23 mouse cellular contexts compared by ENCODE assay signal in the genomic region with DNA sequence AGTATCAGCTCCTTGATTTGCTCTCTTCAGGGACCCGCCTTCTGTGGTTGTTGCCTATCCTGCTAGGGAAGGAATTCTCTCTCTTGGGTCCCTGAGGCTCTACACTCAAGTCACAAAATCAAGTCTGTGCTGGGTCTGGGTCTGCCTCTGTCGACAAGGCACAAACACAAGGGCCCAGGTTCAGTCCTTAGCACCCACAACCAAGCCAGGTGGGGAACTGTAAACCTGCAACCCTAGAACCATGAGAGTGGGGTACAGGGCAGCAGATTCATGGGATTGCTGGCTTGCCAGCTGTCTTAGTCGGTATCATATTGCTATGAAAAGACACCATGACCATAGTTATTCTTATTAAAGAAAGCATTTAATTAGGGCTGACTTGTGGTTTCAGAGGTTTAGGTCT.
DNase-seq lines count a peak whose midpoint lies in the region; ATAC-seq and TF ChIP-seq lines count a peak whose summit lies in the region.
"Had no signal": no experiment of that assay in that cellular context is flagged by ENCODE, and none has a peak within 500 bp of the region (broad histone marks: within the 10 kb centered on the region; RNA-seq: fewer than 3 reads in every experiment).

No protein-coding gene starts in this region.

- H3K27ac ChIP-seq in heart, embryonic 10.5 days: no peak overlapping the region
- H3K27ac ChIP-seq in hindbrain, embryonic 13.5 days: 0 out of 2 replicates have a peak overlapping the region, but pooled peaks have one; percentile 12
- H3K27ac ChIP-seq in hindbrain, postnatal 0 days: no peak overlapping the region
- no peak overlapping the region for H3K27ac ChIP-seq in midbrain, embryonic 10.5 days (replicated peaks)
- H3K27ac ChIP-seq: embryonic facial prominence, embryonic 12.5 days; forebrain, embryonic 13.5 days; forebrain, embryonic 15.5 days had no signal

- 0 out of 2 replicates have a peak, but pooled peaks cover 4% of the 10 kb centered on the region for H3K36me3 ChIP-seq in heart, embryonic 10.5 days
- no peaks in the 10 kb centered on the region for H3K36me3 ChIP-seq in hindbrain, embryonic 13.5 days
- no peaks in the 10 kb centered on the region for H3K36me3 ChIP-seq in hindbrain, postnatal 0 days (ENCODE audit: insufficient read depth, low read length)
- no peaks in the 10 kb centered on the region for H3K36me3 ChIP-seq in myocyte (ENCODE audit: control insufficient read depth, insufficient read depth)
- H3K36me3 ChIP-seq in midbrain, embryonic 10.5 days: peaks cover 2% of the 10 kb centered on the region; the same call in 1 of the 2 replicates
- H3K36me3 ChIP-seq: embryonic facial prominence, embryonic 12.5 days; forebrain, embryonic 15.5 days had no signal

- no peak for ATAC-seq in hindbrain, embryonic 13.5 days (ENCODE audit: low FRiP score)
- ATAC-seq in hindbrain, postnatal 0 days: no peak
- ATAC-seq: CD4-positive, CD25-positive, alpha-beta regulatory T cell, adult 4 months; forebrain, embryonic 13.5 days; forebrain, embryonic 15.5 days; forebrain, postnatal 0 days had no signal

- 85% methylated on average over 3 of the region's 3 CpGs for WGBS in heart, embryonic 10.5 days
- WGBS in hindbrain, embryonic 13.5 days: 94% methylated on average over 3 of the region's 3 CpGs
- WGBS in hindbrain, postnatal 0 days: 92% methylated on average over 3 of the region's 3 CpGs
- 93% methylated on average over 3 of the region's 3 CpGs for WGBS in midbrain, embryonic 10.5 days

- peaks cover 61% of the 10 kb centered on the region for H3K79me2 ChIP-seq in myocyte (ENCODE audit: control insufficient read depth, insufficient read depth)

- peak; percentile 71 for DNase-seq in heart, adult 11 months
- DNase-seq in heart, embryonic 10.5 days (ENCODE audit: low spot score): no peak
- DNase-seq in hindbrain, postnatal 0 days (ENCODE audit: low spot score): no peak
- DNase-seq in midbrain, embryonic 10.5 days (ENCODE audit: low spot score): no peak
- DNase-seq in cerebellum, adult 9-11 months: no peak
- DNase-seq: adrenal gland, adult 2 months; adrenal gland, postnatal 10 days; adrenal gland, postnatal 25 days; B cell, adult 2 months; cerebellum, adult 11 months; cerebellum, adult 2 months; cerebellum, adult 9-10 months; cerebellum, postnatal 14 days; cerebellum, postnatal 36 days; embryo, embryonic 11 days; forebrain, postnatal 0 days had no signal

- no peak for TF ChIP-seq CTCF in hindbrain, postnatal 0 days (IDR thresholded peaks at IDR 0.05; ENCODE audit: low read depth)

- H3ac ChIP-seq in myocyte (ENCODE audit: control insufficient read depth, insufficient read length): no peak overlapping the region

- no peak for TF ChIP-seq POLR2A in myocyte (IDR thresholded peaks at IDR 0.05; ENCODE audit: insufficient read length, low read depth)

- H3K4me3 ChIP-seq in heart, embryonic 10.5 days: no peak overlapping the region
- no peak overlapping the region for H3K4me3 ChIP-seq in hindbrain, embryonic 13.5 days
- H3K4me3 ChIP-seq in hindbrain, postnatal 0 days (ENCODE audit: low read length): no peak overlapping the region
- no peak overlapping the region for H3K4me3 ChIP-seq in myocyte
- no peak overlapping the region for H3K4me3 ChIP-seq in midbrain, embryonic 10.5 days
- H3K4me3 ChIP-seq: embryonic facial prominence, embryonic 12.5 days; forebrain, embryonic 13.5 days; forebrain, embryonic 15.5 days had no signal

- H3K9me3 ChIP-seq in heart, embryonic 10.5 days: no peaks in the 10 kb centered on the region
- H3K9me3 ChIP-seq in hindbrain, embryonic 13.5 days: no peaks in the 10 kb centered on the region
- no peaks in the 10 kb centered on the region for H3K9me3 ChIP-seq in hindbrain, postnatal 0 days (ENCODE audit: low read length)
- H3K9me3 ChIP-seq in midbrain, embryonic 10.5 days (replicated peaks): no peaks in the 10 kb centered on the region
- H3K9me3 ChIP-seq: embryonic facial prominence, embryonic 12.5 days; forebrain, embryonic 13.5 days; forebrain, embryonic 15.5 days had no signal

- no peak overlapping the region for H3K4me2 ChIP-seq in hindbrain, embryonic 13.5 days
- H3K4me2 ChIP-seq in hindbrain, postnatal 0 days (ENCODE audit: low read depth, low read length): no peak overlapping the region
- no peak overlapping the region for H3K4me2 ChIP-seq in myocyte (ENCODE audit: low read depth)
- H3K4me2 ChIP-seq: embryonic facial prominence, embryonic 12.5 days; forebrain, embryonic 13.5 days; forebrain, embryonic 15.5 days had no signal

- H3K27me3 ChIP-seq in heart, embryonic 10.5 days (ENCODE audit: insufficient read depth, poor library complexity, severe bottlenecking): no peaks in the 10 kb centered on the region
- H3K27me3 ChIP-seq in hindbrain, embryonic 13.5 days: no peaks in the 10 kb centered on the region
- no peaks in the 10 kb centered on the region for H3K27me3 ChIP-seq in hindbrain, postnatal 0 days (ENCODE audit: insufficient read depth, low read length)
- H3K27me3 ChIP-seq in myocyte (ENCODE audit: control insufficient read depth, insufficient read depth, insufficient read length): no peaks in the 10 kb centered on the region
- no peaks in the 10 kb centered on the region for H3K27me3 ChIP-seq in midbrain, embryonic 10.5 days (ENCODE audit: low read depth, poor library complexity, severe bottlenecking)
- H3K27me3 ChIP-seq: CH12.LX; embryonic facial prominence, embryonic 12.5 days; forebrain, embryonic 13.5 days; forebrain, embryonic 15.5 days had no signal

- H3K4me1 ChIP-seq in heart, embryonic 10.5 days: peaks cover 56% of the 10 kb centered on the region
- peaks cover 12% of the 10 kb centered on the region; the same call in 1 of the 2 replicates for H3K4me1 ChIP-seq in hindbrain, embryonic 13.5 days (replicated peaks)
- H3K4me1 ChIP-seq in hindbrain, postnatal 0 days (ENCODE audit: insufficient read depth, low read length): no peaks in the 10 kb centered on the region
- peaks cover 21% of the 10 kb centered on the region for H3K4me1 ChIP-seq in midbrain, embryonic 10.5 days
- H3K4me1 ChIP-seq: forebrain, embryonic 13.5 days had no signal

- no peak overlapping the region for H3K9ac ChIP-seq in hindbrain, embryonic 13.5 days
- H3K9ac ChIP-seq in hindbrain, postnatal 0 days (replicated peaks; ENCODE audit: low read length): no peak overlapping the region
- H3K9ac ChIP-seq: embryonic facial prominence, embryonic 12.5 days; forebrain, embryonic 13.5 days; forebrain, embryonic 15.5 days; forebrain, postnatal 0 days had no signal

TF ChIP-seq in myocyte, 11 proteins besides CTCF, POLR2A, EP300 and RAD21:
- TF ChIP-seq MYOG (IDR thresholded peaks at IDR 0.05; ENCODE audit: control insufficient read depth in 1 of 3, insufficient read depth in 1 of 3, insufficient read length in 2 of 3, low read depth in 2 of 3): peak in 1 of 3 experiments; percentile 63
- TF ChIP-seq MAX (IDR thresholded peaks at IDR 0.05; ENCODE audit: low read depth): no peak
- no peak for TF ChIP-seq TCF12 (IDR thresholded peaks at IDR 0.05; ENCODE audit: insufficient read depth, poor library complexity, severe bottlenecking)
- TF ChIP-seq POLR2AphosphoS2 (IDR thresholded peaks at IDR 0.05; ENCODE audit: insufficient read length, low read depth): no peak
- TF ChIP-seq TCF3 (IDR thresholded peaks at IDR 0.05; ENCODE audit: insufficient read length, low read depth): no peak
- TF ChIP-seq MYOD1 (IDR thresholded peaks at IDR 0.05; ENCODE audit: control insufficient read depth in 1 of 3, insufficient read length in 2 of 3, low read depth in 2 of 3): peak in 2 of 3 experiments; percentile 21 to 56
- no peak for TF ChIP-seq USF1 (IDR thresholded peaks at IDR 0.05; ENCODE audit: low read depth)
- no peak for TF ChIP-seq E2F4 (IDR thresholded peaks at IDR 0.05; ENCODE audit: insufficient read depth)
- TF ChIP-seq CEBPB (IDR thresholded peaks at IDR 0.05; ENCODE audit: insufficient read depth, poor library complexity, severe bottlenecking): no peak
- TF ChIP-seq SRF (IDR thresholded peaks at IDR 0.05; ENCODE audit: control insufficient read depth, insufficient read length, low read depth): no peak
- TF ChIP-seq REST (IDR thresholded peaks at IDR 0.05; ENCODE audit: insufficient read depth, insufficient read length): no peak
TF ChIP-seq in myocyte: peak in this region for 2.
